Mouse (Mus musculus) kidney, postnatal 0 days (tissue): ENCODE measurements around the gene Fcrla. TPM values are rescaled to one million over a fixed set of nuclear protein-coding genes. Genes with fewer than 3 reads are reported as not detected.
"Not testable (repeated sequence)": the region's sequence is repeated elsewhere in the genome, so short reads cannot be mapped to it uniquely, and the experiment has no call there.

Experiments
- ATAC-seq: fragments of 200-750 bp; cut with Nextera tagmentation; replicated peaks from 2 replicates; pipeline ENCODE4 v1.8.0; 2017; ENCODE audit warnings: low read depth, moderate number of reproducible peaks, moderate TSS enrichment, moderate library complexity; ENCODE audit not compliant: low FRiP score
- DNase-seq: peaks from one replicate; pipeline ENCODE4 v3.0.0-alpha.2; 2016; ENCODE audit warnings: low spot score
- H3K27ac ChIP-seq: fragments of 300-500 bp; sonication (generic); 2 replicates; pipeline ENCODE4 v1.5.1; 2014; ENCODE audit warnings: mild to moderate bottlenecking
- H3K27me3 ChIP-seq: fragments of 300-500 bp; sonication (generic); 2 replicates; pipeline ENCODE4 v1.6.1; 2014; ENCODE audit warnings: low read length, mixed read lengths; ENCODE audit not compliant: insufficient read depth
- H3K36me3 ChIP-seq: fragments of 300-500 bp; sonication (generic); 2 replicates; pipeline ENCODE4 v1.6.1; 2014; ENCODE audit warnings: low read length, mixed read lengths; ENCODE audit not compliant: insufficient read depth
- H3K4me1 ChIP-seq: fragments of 300-500 bp; sonication (generic); replicated peaks from 2 replicates; pipeline ENCODE4 v1.6.1; 2014; ENCODE audit warnings: antibody characterized with exemption, low read length, mixed read lengths; ENCODE audit not compliant: insufficient read depth
- H3K4me2 ChIP-seq: fragments of 300-500 bp; sonication (generic); 2 replicates; pipeline ENCODE4 v1.6.1; 2014; ENCODE audit warnings: mild to moderate bottlenecking, low read length, moderate library complexity, mixed read lengths
- H3K4me3 ChIP-seq: fragments of 300-500 bp; sonication (generic); replicated peaks from 2 replicates; pipeline ENCODE4 v1.5.1; 2014; ENCODE audit warnings: low read depth, low read length
- H3K9ac ChIP-seq: fragments of 300-500 bp; sonication (generic); 2 replicates; pipeline ENCODE4 v1.6.1; 2014; ENCODE audit warnings: low read depth, low read length
- H3K9me3 ChIP-seq: fragments of 300-500 bp; sonication (generic); replicated peaks from 2 replicates; pipeline ENCODE4 v1.6.1; 2016; ENCODE audit warnings: low read length, inconsistent platforms, mixed read lengths
- CTCF ChIP-seq: IDR thresholded peaks from 2 replicates; pipeline ENCODE4 v1.5.1; 2016; ENCODE audit warnings: antibody characterized with exemption, low read depth, mild to moderate bottlenecking, moderate library complexity
- WGBS: fragments of 180-500 bp; shearing (Covaris S2); extraction: QIAGEN DNeasy Blood & Tissue Kit; methylation state at CpG from one replicate; pipeline ENCODE4 v1.1.7; 2014; 5-methylcytosine and 5-hydroxymethylcytosine counted together
- polyA plus RNA-seq: library from polyadenylated mRNA; unstranded; fragments of >200 nt; fragmentation: Nextera tagmentation; extraction: Ambion mirVana; gene quantifications from 2 replicates; pipeline ENCODE4 v1.2.1, GENCODE M21; 2015

The Fcrla gene
- polyA plus RNA-seq, 1 experiment from 2014 or later, result not detected

- no peak overlapping the region for H3K9ac ChIP-seq
- H3K4me1 ChIP-seq, result 0 out of 2 replicates have a peak, but pooled peaks cover 5% of the 10 kb centered on the region
- DNase-seq, result no peak
- no peaks in the 10 kb centered on the region for H3K27me3 ChIP-seq
- no peak overlapping the region for H3K4me2 ChIP-seq
- WGBS, result 61% methylated on average over 3 of the region's 3 CpGs
- H3K36me3 ChIP-seq, result no peaks in the 10 kb centered on the region
- no peak overlapping the region for H3K27ac ChIP-seq
- TF ChIP-seq CTCF, result no peak
- ATAC-seq, result no peak
- H3K9me3 ChIP-seq, result no peaks in the 10 kb centered on the region
- no peak overlapping the region for H3K4me3 ChIP-seq
These were observed 30.8 kb upstream of the Fcrla start for GRCm38 (mm10) chr1:170958225-170958624.

DNA sequence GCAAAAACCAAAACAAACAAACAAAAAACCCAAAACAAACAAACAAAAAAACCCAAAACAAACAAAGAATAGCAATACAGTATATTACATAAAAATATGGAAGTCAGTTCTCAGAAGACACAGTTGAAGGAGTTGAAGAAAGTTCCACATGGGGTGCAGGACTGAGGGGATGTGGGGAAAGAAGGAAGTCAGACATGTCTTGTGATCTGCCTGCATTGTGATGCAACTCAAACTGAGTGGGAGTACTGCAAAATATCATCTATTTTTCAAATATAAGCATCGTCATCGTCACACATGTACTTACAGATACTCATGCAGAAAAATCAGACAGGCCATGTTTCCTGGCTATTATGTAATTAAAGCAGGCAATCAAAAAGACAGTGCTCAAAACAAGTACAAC, 25.8 kb upstream of the Fcrla start:
- H3K4me1 ChIP-seq, result no peaks in the 10 kb centered on the region
- H3K9me3 ChIP-seq, result no peaks in the 10 kb centered on the region
- H3K36me3 ChIP-seq, result no peaks in the 10 kb centered on the region
- H3K9ac ChIP-seq, result no peak overlapping the region
- no peak for TF ChIP-seq CTCF
- DNase-seq (no peak), ATAC-seq (no peak)
- H3K27ac ChIP-seq, result no peak overlapping the region
- no peaks in the 10 kb centered on the region for H3K27me3 ChIP-seq
- no peak overlapping the region for H3K4me3 ChIP-seq
- H3K4me2 ChIP-seq, result no peak overlapping the region
- 81% methylated on average over 2 of the region's 2 CpGs for WGBS

- TF ChIP-seq CTCF, result no peak
- 38% methylated on average over 3 of the region's 3 CpGs for WGBS
- H3K36me3 ChIP-seq, result no peaks in the 10 kb centered on the region
- no peak overlapping the region for H3K4me2 ChIP-seq
- no peak overlapping the region for H3K4me3 ChIP-seq
- no peak overlapping the region for H3K9ac ChIP-seq
- H3K27me3 ChIP-seq, result no peaks in the 10 kb centered on the region
- no peak for ATAC-seq
- no peak overlapping the region for H3K27ac ChIP-seq
- H3K9me3 ChIP-seq, result no peaks in the 10 kb centered on the region
- DNase-seq, result no peak
- H3K4me1 ChIP-seq, result no peaks in the 10 kb centered on the region
These were observed 23.4 kb upstream of the Fcrla start for GRCm38 (mm10) chr1:170950772-170951171.

DNA sequence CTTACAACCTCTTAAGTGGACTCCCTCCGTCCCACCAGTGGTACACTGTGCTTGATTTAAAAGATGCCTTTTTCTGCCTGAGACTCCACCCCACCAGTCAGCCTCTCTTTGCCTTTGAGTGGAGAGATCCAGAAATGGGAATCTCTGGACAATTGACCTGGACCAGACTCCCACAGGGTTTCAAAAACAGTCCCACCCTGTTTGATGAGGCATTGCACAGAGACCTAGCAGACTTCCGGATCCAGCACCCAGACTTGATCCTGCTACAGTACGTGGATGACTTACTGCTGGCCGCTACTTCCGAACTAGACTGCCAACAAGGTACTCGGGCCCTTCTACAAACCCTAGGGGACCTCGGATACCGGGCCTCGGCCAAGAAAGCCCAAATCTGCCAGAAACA, 17.5 kb upstream of the Fcrla start:
- H3K36me3 ChIP-seq, H3K4me1 ChIP-seq, H3K27ac ChIP-seq, H3K4me3 ChIP-seq, DNase-seq, ATAC-seq, H3K4me2 ChIP-seq, H3K27me3 ChIP-seq, H3K9me3 ChIP-seq, H3K9ac ChIP-seq: not testable (repeated sequence)
- WGBS, result 100% methylated on average over 6 of the region's 9 CpGs

GRCm38 (mm10) chr1:170944151-170944550, 16.8 kb upstream of the Fcrla start:
- not testable (repeated sequence) for DNase-seq, H3K4me3 ChIP-seq, H3K4me1 ChIP-seq, H3K9ac ChIP-seq, H3K36me3 ChIP-seq, H3K4me2 ChIP-seq, H3K27me3 ChIP-seq, H3K9me3 ChIP-seq, ATAC-seq, H3K27ac ChIP-seq
- WGBS, result 95% methylated on average over 9 of the region's 9 CpGs

DNA sequence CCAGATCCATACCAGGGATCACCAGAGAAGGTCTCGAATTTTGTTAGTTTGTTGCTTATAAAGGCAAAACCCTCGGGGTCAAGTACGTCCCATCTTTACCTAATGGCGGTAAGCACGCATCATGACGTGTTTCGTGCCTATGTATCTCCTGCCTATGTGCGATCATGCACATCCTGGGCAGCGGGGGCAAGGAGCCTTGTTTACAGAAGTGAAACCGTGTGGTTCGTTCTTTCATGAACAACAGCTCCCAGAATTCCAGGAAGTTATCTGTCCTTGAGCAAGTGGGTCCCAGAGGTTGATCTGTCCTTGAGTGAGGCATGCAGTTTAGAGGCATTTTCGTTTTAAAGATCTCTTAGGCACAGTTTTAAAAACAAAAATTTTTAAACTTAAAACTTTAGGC, 11.9 kb upstream of the Fcrla start:
- ATAC-seq, result no peak
- 74% methylated on average over 12 of the region's 12 CpGs for WGBS
- no peaks in the 10 kb centered on the region for H3K9me3 ChIP-seq
- DNase-seq, result no peak
- H3K4me3 ChIP-seq, result no peak overlapping the region
- H3K36me3 ChIP-seq, result no peaks in the 10 kb centered on the region
- no peak overlapping the region for H3K9ac ChIP-seq
- no peak for TF ChIP-seq CTCF
- no peak overlapping the region for H3K27ac ChIP-seq
- no peaks in the 10 kb centered on the region for H3K4me1 ChIP-seq
- no peaks in the 10 kb centered on the region for H3K27me3 ChIP-seq
- no peak overlapping the region for H3K4me2 ChIP-seq

GRCm38 (mm10) chr1:170934383-170934782, 7.0 kb upstream of the Fcrla start:
- no peaks in the 10 kb centered on the region for H3K4me1 ChIP-seq
- H3K4me2 ChIP-seq, result no peak overlapping the region
- no peaks in the 10 kb centered on the region for H3K9me3 ChIP-seq
- 19% methylated on average over 2 of the region's 2 CpGs for WGBS
- H3K9ac ChIP-seq, result no peak overlapping the region
- H3K36me3 ChIP-seq, result no peaks in the 10 kb centered on the region
- no peak overlapping the region for H3K4me3 ChIP-seq
- ATAC-seq, result no peak
- no peak overlapping the region for H3K27ac ChIP-seq
- H3K27me3 ChIP-seq, result no peaks in the 10 kb centered on the region
- peak; percentile 12 for DNase-seq
- TF ChIP-seq CTCF, result no peak
